Mouse (Mus musculus) midbrain, embryonic 15.5 days (tissue): ENCODE measurements around the gene Man2a2. TPM values are rescaled to one million over a fixed set of nuclear protein-coding genes. Genes with fewer than 3 reads are reported as not detected.
"Not testable (repeated sequence)": the region's sequence is repeated elsewhere in the genome, so short reads cannot be mapped to it uniquely, and the experiment has no call there.

Source experiments
- ATAC-seq: fragments of 200-750 bp; cut with Nextera tagmentation; replicated peaks from 2 replicates; pipeline ENCODE4 v1.8.0; 2017; ENCODE audit warnings: moderate TSS enrichment
- H3K27ac ChIP-seq: fragments of 300-500 bp; sonication (generic); 2 replicates; pipeline ENCODE4 v1.5.1; 2015; ENCODE audit warnings: mild to moderate bottlenecking, inconsistent platforms
- H3K27me3 ChIP-seq: fragments of 300-500 bp; sonication (generic); replicated peaks from 2 replicates; pipeline ENCODE4 v1.6.1; 2015; ENCODE audit warnings: inconsistent platforms
- H3K36me3 ChIP-seq: fragments of 300-500 bp; sonication (generic); replicated peaks from 2 replicates; pipeline ENCODE4 v1.6.1; 2015; ENCODE audit warnings: inconsistent platforms
- H3K4me1 ChIP-seq: fragments of 300-500 bp; sonication (generic); 2 replicates; pipeline ENCODE4 v1.6.1; 2015; ENCODE audit warnings: inconsistent platforms
- H3K4me2 ChIP-seq: fragments of 300-500 bp; sonication (generic); 2 replicates; pipeline ENCODE4 v1.6.1; 2015; ENCODE audit warnings: inconsistent platforms, mild to moderate bottlenecking, moderate library complexity
- H3K4me3 ChIP-seq: fragments of 300-500 bp; sonication (generic); 2 replicates; pipeline ENCODE4 v1.5.1; 2015; ENCODE audit warnings: mild to moderate bottlenecking, inconsistent platforms
- H3K9ac ChIP-seq: fragments of 300-500 bp; sonication (generic); 2 replicates; pipeline ENCODE4 v1.6.1; 2015; ENCODE audit warnings: mild to moderate bottlenecking, inconsistent platforms
- H3K9me3 ChIP-seq: fragments of 300-500 bp; sonication (generic); 2 replicates; pipeline ENCODE4 v1.6.1; 2016; ENCODE audit warnings: inconsistent platforms
- WGBS: fragments of 180-500 bp; shearing (Covaris S2); methylation state at CpG from one replicate; pipeline ENCODE4 v1.1.7; 2015; ENCODE audit warnings: mixed read lengths; 5-methylcytosine and 5-hydroxymethylcytosine counted together
- polyA plus RNA-seq: library from polyadenylated mRNA; unstranded; fragments of >200 nt; fragmentation: Nextera tagmentation; extraction: Ambion mirVana; gene quantifications from 2 replicates; pipeline ENCODE4 v1.2.1, GENCODE M21; 2015

The Man2a2 gene
- polyA plus RNA-seq, 1 experiment from 2014 or later, result 28.2 TPM

DNA sequence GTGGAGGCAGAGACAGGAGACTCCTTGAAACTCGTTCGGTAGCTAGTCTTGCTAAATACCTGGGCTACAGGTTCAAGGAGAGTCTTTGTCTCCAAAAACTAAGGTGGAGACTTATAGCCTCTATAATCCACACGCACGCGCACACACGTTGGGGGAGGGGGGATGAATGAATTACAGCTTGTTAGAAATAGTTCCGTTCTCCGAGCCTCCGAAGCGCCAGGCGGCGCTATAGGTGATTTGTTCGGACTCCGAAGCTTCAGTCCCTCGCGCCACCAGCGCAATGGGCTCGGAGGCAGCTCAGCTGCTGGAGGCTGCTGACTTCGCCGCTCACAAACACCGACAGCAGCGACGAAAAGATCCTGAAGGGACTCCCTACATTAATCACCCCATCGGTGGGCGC, 28.3 kb downstream of the Man2a2 start, which contains the start of gene Hddc3:
Hddc3 (plus strand) TSS at position 247 of the 400 bp plus-strand sequence.
- peak within 1 kb of the TSS; percentile 55 for H3K4me3 ChIP-seq
- peak; percentile 41 for ATAC-seq
- H3K9me3 ChIP-seq, result no peaks in the 10 kb centered on the region
- peak within 1 kb of the TSS; percentile 71 for H3K9ac ChIP-seq
- H3K27me3 ChIP-seq, result no peaks in the 10 kb centered on the region
- peaks cover 46% of the 10 kb centered on the region for H3K4me1 ChIP-seq
- WGBS, result 1% methylated on average over 25 of the region's 25 CpGs
- no peaks in the 10 kb centered on the region for H3K36me3 ChIP-seq
- H3K4me2 ChIP-seq, result peak within 1 kb of the TSS; percentile 60
- peak within 1 kb of the TSS; percentile 82 for H3K27ac ChIP-seq

DNA sequence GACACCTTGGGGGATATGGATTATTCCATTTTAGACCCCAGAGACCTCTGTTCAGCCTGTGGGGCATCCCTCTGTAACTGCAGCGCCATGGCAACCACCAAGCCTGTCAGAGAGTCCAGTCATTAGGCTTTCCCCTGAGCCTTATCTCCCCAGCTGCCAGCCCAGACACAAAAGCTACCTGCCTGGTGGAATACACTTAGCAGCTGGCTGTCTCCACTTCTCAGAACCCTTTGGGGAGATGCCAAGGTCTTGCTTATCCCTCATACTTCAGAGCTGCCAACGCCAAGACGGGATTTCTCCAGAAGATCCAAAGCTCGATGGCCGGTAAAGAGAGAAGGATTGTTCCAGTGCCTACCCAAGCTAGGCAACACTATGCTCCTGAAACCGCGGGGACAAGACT, 29.4 kb downstream of the Man2a2 start:
- no peak overlapping the region for H3K9ac ChIP-seq
- H3K4me2 ChIP-seq, result no peak overlapping the region
- H3K27ac ChIP-seq, result 0 out of 2 replicates have a peak overlapping the region, but pooled peaks have one; percentile 10
- no peaks in the 10 kb centered on the region for H3K9me3 ChIP-seq
- H3K4me1 ChIP-seq, result peaks cover 55% of the 10 kb centered on the region
- no peaks in the 10 kb centered on the region for H3K27me3 ChIP-seq
- 57% methylated on average over 7 of the region's 7 CpGs for WGBS
- ATAC-seq, result no peak
- H3K36me3 ChIP-seq, result peaks cover 6% of the 10 kb centered on the region
- H3K4me3 ChIP-seq, result no peak overlapping the region

DNA sequence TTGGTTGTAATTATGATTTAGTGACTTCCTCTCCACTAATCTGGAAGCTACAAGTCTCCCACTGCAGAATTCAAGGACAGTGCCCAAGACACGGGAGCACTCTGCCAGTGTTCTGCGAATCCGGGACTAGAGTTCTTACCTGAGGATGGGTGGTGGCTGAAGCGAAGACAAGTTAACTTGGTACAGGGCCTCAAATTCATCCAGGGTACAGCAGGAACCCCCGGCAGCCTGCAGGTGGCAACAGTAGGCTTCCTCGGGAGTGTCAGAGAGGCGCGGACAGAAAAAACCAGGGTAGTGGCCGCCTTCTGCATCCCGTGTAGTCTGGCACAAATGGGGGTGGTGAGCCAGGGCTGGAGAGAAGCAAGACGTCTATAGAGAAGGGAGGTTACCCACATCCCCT, 30.4 kb downstream of the Man2a2 start, which contains the start of gene Unc45a:
Unc45a (minus strand) TSS at position 213 of the 400 bp plus-strand sequence.
- H3K4me3 ChIP-seq, result peak within 1 kb of the TSS; percentile 68
- ATAC-seq, result peak; percentile 48

DNA sequence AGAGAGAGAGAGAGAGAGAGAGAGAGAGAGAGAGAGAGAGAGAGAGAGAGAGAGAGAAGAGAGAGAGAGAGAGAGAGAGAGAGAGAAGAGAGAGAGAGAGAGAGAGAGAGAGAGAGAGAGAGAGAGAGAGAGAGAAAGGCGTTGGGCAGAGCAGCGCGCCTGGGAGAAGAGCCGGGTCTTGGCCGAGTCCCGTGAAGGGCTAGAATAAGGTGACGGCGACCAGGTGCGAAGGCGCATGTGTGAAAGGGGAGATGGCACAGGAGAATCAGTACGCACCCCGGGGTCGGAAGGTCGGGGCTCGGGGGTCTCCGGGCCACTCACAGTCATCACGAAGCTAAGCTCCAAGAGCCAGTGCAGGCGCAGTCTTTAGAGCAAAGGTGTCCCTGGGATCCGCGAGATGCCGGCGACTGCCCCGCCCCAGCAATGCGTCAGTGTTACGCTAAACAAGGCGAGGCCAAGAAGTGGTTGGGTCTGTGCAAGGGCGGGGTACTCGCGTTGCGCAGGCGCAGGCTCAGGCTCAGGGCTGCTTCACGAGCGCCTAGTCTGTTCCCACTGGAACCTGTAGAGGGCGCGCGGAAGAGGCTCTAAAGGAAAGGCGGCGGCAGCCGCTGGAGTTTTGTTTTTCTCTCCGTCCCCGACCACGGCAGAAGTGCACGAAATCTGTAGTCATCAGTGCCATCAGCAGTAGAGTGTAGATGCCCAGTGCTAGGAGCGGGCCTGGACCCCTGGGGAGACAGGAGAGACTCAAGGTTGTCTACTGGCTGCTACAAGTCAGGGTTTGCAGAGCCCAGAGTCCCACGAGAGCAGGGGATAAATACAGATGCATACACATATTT, 31.2 kb downstream of the Man2a2 start:
- Histone ChIP-seq H3K27ac (peak overlapping the region; percentile 92), H3K27me3 (no peaks in the 10 kb centered on the region), H3K36me3 (peaks cover 22% of the 10 kb centered on the region), H3K4me3 (peak overlapping the region; percentile 68), H3K9ac (peak overlapping the region; percentile 55), H3K9me3 (no peaks in the 10 kb centered on the region), H3K4me2 (peak overlapping the region; percentile 90), H3K4me1 (peaks cover 58% of the 10 kb centered on the region)
- peak; percentile 97 for ATAC-seq
- under 1% methylated on average over 45 of the region's 45 CpGs for WGBS

More for the DNA sequence above, 30.4 kb downstream of the Man2a2 start, which contains the start of gene Unc45a:
- Histone ChIP-seq H3K27me3 (no peaks in the 10 kb centered on the region), H3K4me1 (peaks cover 55% of the 10 kb centered on the region), H3K9me3 (no peaks in the 10 kb centered on the region), H3K9ac (peak within 1 kb of the TSS; percentile 55), H3K27ac (peak within 1 kb of the TSS; percentile 92), H3K36me3 (peaks cover 15% of the 10 kb centered on the region), H3K4me2 (peak within 1 kb of the TSS; percentile 90)
- WGBS, result 3% methylated on average over 11 of the region's 11 CpGs

DNA sequence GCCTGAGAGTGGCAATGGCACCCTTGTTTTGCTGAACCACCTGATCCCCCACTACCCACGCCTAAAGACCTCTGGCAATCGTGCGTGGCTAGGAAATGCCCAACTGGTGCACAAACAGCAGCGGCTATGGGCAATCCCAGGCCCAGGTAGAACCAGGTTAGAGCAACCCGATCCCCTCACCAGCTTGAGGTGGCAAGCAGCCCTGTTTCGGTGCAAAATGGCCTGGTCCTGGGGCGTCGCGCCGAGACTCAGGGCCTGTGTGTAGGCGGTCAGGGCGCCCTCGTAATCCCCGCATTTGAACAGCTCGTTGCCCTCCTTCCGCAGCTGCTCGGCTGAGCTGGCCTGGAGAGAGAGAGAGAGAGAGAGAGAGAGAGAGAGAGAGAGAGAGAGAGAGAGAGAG, 31.8 kb downstream of the Man2a2 start:
- Histone ChIP-seq H3K4me1 (peaks cover 58% of the 10 kb centered on the region), H3K27me3 (no peaks in the 10 kb centered on the region), H3K9ac (peak overlapping the region; percentile 74), H3K27ac (peak overlapping the region; percentile 79), H3K36me3 (peaks cover 26% of the 10 kb centered on the region), H3K4me3 (peak overlapping the region; percentile 68), H3K9me3 (no peaks in the 10 kb centered on the region), H3K4me2 (peak overlapping the region; percentile 90)
- 0 out of 2 replicates have a peak, but pooled peaks have one; percentile 13 for ATAC-seq
- 6% methylated on average over 17 of the region's 17 CpGs for WGBS

DNA sequence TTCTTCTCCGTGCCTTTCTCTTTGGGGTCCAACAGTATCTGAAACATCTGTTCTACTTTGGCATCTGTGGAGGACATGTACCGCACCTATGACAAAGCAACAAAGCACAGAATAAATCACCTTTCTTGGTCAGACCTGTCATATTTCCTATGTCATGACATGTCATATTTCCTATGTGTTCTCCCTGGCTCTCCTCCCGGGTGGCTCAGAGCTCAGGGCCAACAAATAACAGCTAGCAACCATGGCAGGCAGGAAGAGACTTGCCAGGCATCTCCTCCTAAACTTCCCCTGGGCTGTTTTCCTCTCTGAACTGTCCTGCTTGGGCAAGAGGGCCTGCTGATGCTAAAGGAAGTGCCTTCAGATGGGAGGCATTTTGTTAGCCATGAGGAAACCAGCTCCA, 34.2 kb downstream of the Man2a2 start:
- ATAC-seq, result no peak
- Histone ChIP-seq H3K4me2 (no peak overlapping the region), H3K9ac (no peak overlapping the region), H3K4me1 (peaks cover 42% of the 10 kb centered on the region), H3K36me3 (peaks cover 47% of the 10 kb centered on the region), H3K9me3 (no peaks in the 10 kb centered on the region), H3K27me3 (no peaks in the 10 kb centered on the region), H3K27ac (no peak overlapping the region), H3K4me3 (no peak overlapping the region)
- WGBS, result over 99% methylated on average over 3 of the region's 3 CpGs

DNA sequence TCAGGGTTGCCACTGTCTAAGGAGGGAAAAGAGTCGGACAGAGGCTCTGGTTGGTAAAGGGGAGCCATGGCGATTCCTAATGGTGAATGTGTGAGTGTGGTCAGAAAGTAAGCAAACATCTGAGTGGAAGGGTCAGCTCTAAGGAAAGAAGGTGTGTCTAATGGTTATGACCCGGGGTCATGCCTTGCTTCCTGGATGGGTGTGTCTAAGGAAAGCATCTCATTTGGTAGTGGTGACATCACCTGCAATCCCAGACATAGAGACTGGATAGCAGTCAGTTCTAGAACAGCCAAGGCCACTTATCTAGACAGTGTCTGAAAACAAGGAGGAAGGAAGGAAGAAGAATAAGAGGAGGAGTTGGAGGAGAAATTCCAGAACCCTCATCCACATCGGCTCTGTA, 36.3 kb downstream of the Man2a2 start:
- Histone ChIP-seq H3K27me3 (no peaks in the 10 kb centered on the region), H3K9ac (no peak overlapping the region), H3K36me3 (peaks cover 66% of the 10 kb centered on the region), H3K27ac (no peak overlapping the region), H3K4me3 (no peak overlapping the region), H3K9me3 (no peaks in the 10 kb centered on the region), H3K4me1 (peaks cover 26% of the 10 kb centered on the region), H3K4me2 (no peak overlapping the region)
- WGBS, result 90% methylated on average over 4 of the region's 4 CpGs
- ATAC-seq, result no peak

DNA sequence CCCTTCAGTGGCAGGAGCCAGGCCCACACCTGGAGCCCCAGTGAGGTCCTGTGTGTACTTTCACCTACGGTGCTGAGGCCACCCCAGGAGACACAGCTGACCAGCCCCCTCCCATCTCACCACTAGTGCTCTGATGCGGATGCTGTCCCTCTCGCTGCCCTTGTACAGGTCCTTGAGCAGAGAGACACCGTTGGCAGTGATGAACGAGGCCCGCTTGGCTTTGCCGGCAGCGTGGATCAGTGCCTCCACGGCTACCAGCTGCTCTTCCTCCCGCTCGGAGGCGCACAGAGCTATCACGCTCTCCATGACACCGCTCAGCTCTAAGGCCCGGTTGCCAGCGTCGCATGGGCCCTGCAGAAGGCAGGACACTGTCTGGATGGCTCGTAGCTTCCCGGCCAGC, 39.7 kb downstream of the Man2a2 start:
- H3K9ac ChIP-seq, result no peak overlapping the region
- H3K4me1 ChIP-seq, result peaks cover 3% of the 10 kb centered on the region; the same call in 1 of the 2 replicates
- no peak overlapping the region for H3K4me2 ChIP-seq
- H3K9me3 ChIP-seq, result no peaks in the 10 kb centered on the region
- peaks cover 87% of the 10 kb centered on the region for H3K36me3 ChIP-seq
- H3K27me3 ChIP-seq, result no peaks in the 10 kb centered on the region
- WGBS, result 94% methylated on average over 19 of the region's 19 CpGs
- no peak overlapping the region for H3K27ac ChIP-seq
- ATAC-seq, result no peak
- no peak overlapping the region for H3K4me3 ChIP-seq

DNA sequence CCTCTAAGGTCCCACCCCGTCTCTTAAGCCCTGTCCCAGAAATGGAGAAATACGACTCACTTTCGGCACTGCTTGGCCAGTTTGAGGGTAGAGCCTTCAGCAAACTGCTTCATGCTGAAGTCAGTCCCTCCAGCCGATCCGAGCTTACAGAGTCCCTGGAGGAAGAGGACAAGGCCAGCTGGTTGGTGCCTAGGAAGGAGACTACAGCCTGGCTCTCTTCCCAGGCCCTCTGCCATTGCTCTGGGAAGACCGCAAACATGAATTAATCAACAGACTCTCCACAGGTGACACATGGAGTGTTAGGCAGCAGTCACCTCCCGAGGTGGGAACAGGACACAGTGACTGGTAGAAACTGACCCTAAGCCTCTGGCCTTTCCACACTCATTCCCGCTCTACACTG, 40.9 kb downstream of the Man2a2 start:
- Histone ChIP-seq H3K9ac (no peak overlapping the region), H3K4me2 (no peak overlapping the region), H3K4me3 (no peak overlapping the region), H3K27ac (no peak overlapping the region), H3K27me3 (no peaks in the 10 kb centered on the region), H3K36me3 (peaks cover 89% of the 10 kb centered on the region), H3K9me3 (no peaks in the 10 kb centered on the region), H3K4me1 (peaks cover 3% of the 10 kb centered on the region)
- ATAC-seq, result no peak
- WGBS, result 88% methylated on average over 8 of the region's 8 CpGs

DNA sequence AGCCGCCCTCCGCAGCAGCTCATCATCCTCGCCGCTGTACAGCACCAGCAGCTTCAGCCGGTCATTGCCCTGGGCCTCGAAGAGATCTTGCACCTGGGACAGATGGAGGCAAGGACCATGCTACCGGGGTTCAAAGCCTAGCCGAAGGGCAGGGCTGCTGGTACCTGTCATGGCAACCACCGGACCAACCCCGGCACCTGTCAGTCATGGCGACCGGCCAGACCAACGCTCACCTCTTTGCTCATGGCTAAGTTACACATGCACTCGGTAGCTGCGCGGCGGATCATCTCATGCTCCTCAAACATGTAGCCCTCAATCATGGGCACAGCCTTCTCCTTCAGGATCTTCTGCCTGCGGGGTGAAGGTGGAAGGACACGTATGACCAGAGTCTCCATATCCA, 45.1 kb downstream of the Man2a2 start:
- H3K27me3 ChIP-seq, result no peaks in the 10 kb centered on the region
- H3K4me2 ChIP-seq, result no peak overlapping the region
- no peak for ATAC-seq
- H3K4me3 ChIP-seq, result no peak overlapping the region
- WGBS, result 97% methylated on average over 19 of the region's 19 CpGs
- H3K9me3 ChIP-seq, result no peaks in the 10 kb centered on the region
- no peak overlapping the region for H3K27ac ChIP-seq
- H3K36me3 ChIP-seq, result peaks cover 57% of the 10 kb centered on the region
- H3K4me1 ChIP-seq, result peaks cover 26% of the 10 kb centered on the region
- no peak overlapping the region for H3K9ac ChIP-seq

DNA sequence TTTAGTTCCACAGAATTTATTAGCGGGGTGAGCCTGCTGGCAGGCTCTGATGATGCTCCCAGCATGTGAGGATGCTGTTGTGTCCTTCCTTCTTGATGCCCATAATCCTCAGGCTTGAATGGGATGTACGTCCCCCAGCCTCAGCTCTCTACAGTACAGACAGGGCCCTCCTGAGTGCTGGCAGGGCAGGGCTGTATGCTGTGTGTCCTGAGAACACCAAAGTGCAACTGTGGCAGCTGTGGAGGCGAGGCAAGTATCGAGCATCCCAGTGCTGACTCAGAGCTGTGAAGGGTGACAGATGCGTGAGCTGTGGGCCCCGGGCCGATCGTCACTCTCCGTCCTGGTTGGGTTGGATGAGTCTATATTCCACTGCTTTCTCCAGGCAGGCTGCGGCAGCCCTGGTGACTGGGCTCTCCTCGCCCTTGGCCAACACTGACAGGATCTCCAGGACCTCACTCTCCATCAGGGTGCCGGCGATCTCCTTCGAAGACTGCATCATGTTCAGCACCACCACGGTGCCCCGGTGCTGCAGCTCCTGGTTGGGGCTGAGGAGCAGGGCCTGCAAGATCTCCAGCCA, 45.8 kb downstream of the Man2a2 start:
- 92% methylated on average over 16 of the region's 16 CpGs for WGBS
- Histone ChIP-seq H3K4me1 (peaks cover 26% of the 10 kb centered on the region), H3K4me3 (no peak overlapping the region), H3K9me3 (no peaks in the 10 kb centered on the region), H3K27me3 (no peaks in the 10 kb centered on the region), H3K27ac (peak overlapping the region; percentile 6; the same call in 1 of the 2 replicates), H3K9ac (no peak overlapping the region), H3K36me3 (peaks cover 52% of the 10 kb centered on the region), H3K4me2 (no peak overlapping the region)
- ATAC-seq, result no peak

DNA sequence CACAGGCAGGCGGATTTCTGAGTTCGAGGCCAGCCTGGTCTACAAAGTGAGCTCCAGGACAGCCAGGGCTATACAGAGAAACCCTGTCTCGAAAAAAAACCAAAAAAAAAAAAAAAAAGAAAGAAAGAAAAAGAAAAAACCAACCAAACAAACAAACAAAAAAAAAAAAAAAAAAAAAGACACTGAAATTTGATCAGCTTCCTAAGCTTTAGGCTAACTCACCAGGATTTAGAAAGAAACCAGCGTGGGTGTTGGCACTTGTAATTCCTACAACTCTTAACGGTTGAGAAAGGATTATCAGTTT, 46.4 kb downstream of the Man2a2 start:
- not testable (repeated sequence) for H3K27me3 ChIP-seq, H3K9me3 ChIP-seq, H3K9ac ChIP-seq, ATAC-seq
- Histone ChIP-seq H3K4me2 (peak overlapping the region; percentile 71), H3K4me1 (peaks cover 26% of the 10 kb centered on the region), H3K36me3 (peaks cover 45% of the 10 kb centered on the region), H3K4me3 (peak overlapping the region; percentile 66; the same call in 1 of the 2 replicates), H3K27ac (peak overlapping the region; percentile 90)
- WGBS, result 44% methylated on average over 5 of the region's 5 CpGs
